In the genomic region with DNA sequence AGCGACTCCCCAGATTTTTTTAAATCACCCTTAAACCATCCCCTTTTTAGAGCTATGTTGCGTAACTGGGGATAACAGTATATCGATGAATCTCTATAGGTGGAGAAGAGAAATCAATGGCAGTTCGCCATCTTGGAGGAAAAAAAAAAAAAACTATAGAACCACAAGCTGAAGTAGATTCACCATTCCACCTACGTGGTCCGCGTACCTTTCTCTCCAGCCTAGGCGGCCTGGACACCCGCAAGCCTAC, we compare ENCODE assay signal across 8 mouse cellular contexts. TPM values are rescaled to one million over a fixed set of nuclear protein-coding genes. Genes with fewer than 3 reads are reported as not detected.
A peak's percentile ranks its signal among the peaks of the same experiment; 100 is the strongest.
DNase-seq lines count a peak whose midpoint lies in the region; ATAC-seq lines count a peak whose summit lies in the region.

No protein-coding gene starts in this region.

- H3K9ac ChIP-seq in lung, embryonic 15.5 days = peak overlapping the region; percentile 71
- H3K9ac ChIP-seq in intestine, embryonic 14.5 days (ENCODE audit: low read length) = peak overlapping the region; percentile 83
- peak overlapping the region; percentile 99 for H3K9ac ChIP-seq in neural tube, embryonic 15.5 days (replicated peaks)

- H3K4me2 ChIP-seq in lung, embryonic 15.5 days = peak overlapping the region; percentile 89
- H3K4me2 ChIP-seq in intestine, embryonic 14.5 days (ENCODE audit: low read length) = peak overlapping the region; percentile 67
- peak overlapping the region; percentile 71 for H3K4me2 ChIP-seq in neural tube, embryonic 15.5 days

- H3K4me3 ChIP-seq in lung, embryonic 15.5 days = peak overlapping the region; percentile 86
- H3K4me3 ChIP-seq in intestine, embryonic 14.5 days (ENCODE audit: low read depth, low read length) = peak overlapping the region; percentile 67
- H3K4me3 ChIP-seq in neural tube, embryonic 15.5 days (replicated peaks) = peak overlapping the region; percentile 99

- peak overlapping the region; percentile 91 for H3K27ac ChIP-seq in lung, embryonic 15.5 days
- peak overlapping the region; percentile 88 for H3K27ac ChIP-seq in intestine, embryonic 14.5 days (ENCODE audit: low read depth)
- H3K27ac ChIP-seq in neural tube, embryonic 15.5 days (replicated peaks) = peak overlapping the region; percentile 100

- H3K27me3 ChIP-seq in lung, embryonic 15.5 days = no peaks in the 10 kb centered on the region
- H3K27me3 ChIP-seq in intestine, embryonic 14.5 days (replicated peaks; ENCODE audit: control insufficient read depth, insufficient read depth, low read length) = no peaks in the 10 kb centered on the region
- H3K27me3 ChIP-seq in neural tube, embryonic 15.5 days (replicated peaks) = no peaks in the 10 kb centered on the region

- peaks cover 16% of the 10 kb centered on the region for H3K36me3 ChIP-seq in lung, embryonic 15.5 days
- peaks cover 27% of the 10 kb centered on the region for H3K36me3 ChIP-seq in intestine, embryonic 14.5 days (ENCODE audit: control insufficient read depth, insufficient read depth, low read length)
- peaks cover 19% of the 10 kb centered on the region for H3K36me3 ChIP-seq in neural tube, embryonic 15.5 days

- H3K9me3 ChIP-seq in lung, embryonic 15.5 days = no peaks in the 10 kb centered on the region
- 0 out of 2 replicates have a peak, but pooled peaks cover 2% of the 10 kb centered on the region for H3K9me3 ChIP-seq in intestine, embryonic 14.5 days (ENCODE audit: control insufficient read depth, low read length)
- H3K9me3 ChIP-seq in neural tube, embryonic 15.5 days (replicated peaks) = no peaks in the 10 kb centered on the region

- ATAC-seq in lung, embryonic 15.5 days (ENCODE audit: borderline replicate concordance, extremely low read depth, low FRiP score, low TSS enrichment) = no peak
- no peak for ATAC-seq in intestine, embryonic 14.5 days (replicated peaks; ENCODE audit: low FRiP score, low TSS enrichment, low read depth)
- peak; percentile 0; the same call in 1 of the 2 replicates for ATAC-seq in neural tube, embryonic 15.5 days (ENCODE audit: low FRiP score)

- intact Hi-C loops in left cerebral cortex, postnatal 14 days (cut with DNase I) = loop anchor here (2.0 to 10.0 kb wide), 4 partner anchors 66 to 648 kb away; no protein-coding TSS in a partner anchor

- H3K4me1 ChIP-seq in lung, embryonic 15.5 days = peaks cover 12% of the 10 kb centered on the region
- peaks cover 10% of the 10 kb centered on the region for H3K4me1 ChIP-seq in intestine, embryonic 14.5 days (replicated peaks; ENCODE audit: control insufficient read depth, insufficient read depth, low read length)
- peaks cover 21% of the 10 kb centered on the region for H3K4me1 ChIP-seq in neural tube, embryonic 15.5 days

- no peak for DNase-seq in lung, postnatal 4 days
- DNase-seq in embryo, embryonic 10.5 days (ENCODE audit: low spot score) = peak; percentile 72
- no peak for DNase-seq in intestine, embryonic 14.5 days (ENCODE audit: low spot score)
- no peak for DNase-seq in left cerebral cortex, postnatal 14 days (ENCODE audit: low spot score in 2 of 2)
- no peak for DNase-seq in layer of hippocampus, postnatal 36 days
- DNase-seq in right cerebral cortex, adult 18-20 months = no peak

- WGBS in lung, embryonic 15.5 days = 4% methylated on average over 9 of the region's 9 CpGs
- WGBS in intestine, embryonic 14.5 days = under 1% methylated on average over 9 of the region's 9 CpGs
- under 1% methylated on average over 9 of the region's 9 CpGs for WGBS in neural tube, embryonic 15.5 days

RNA-seq across cellular contexts. Expression of gene Pfn2, which starts 1.3 kb away (rescaled TPM):
- polyA plus RNA-seq in lung, embryonic 15.5 days (2015; fragmentation: Nextera tagmentation; extraction: Ambion mirVana) = 94.7 and 95.4 TPM in 2 replicates
- 112 and 124 TPM in 2 replicates for polyA plus RNA-seq in intestine, embryonic 14.5 days (2014; fragmentation: Nextera tagmentation; extraction: Ambion mirVana)
- polyA plus RNA-seq in neural tube, embryonic 15.5 days (2015; fragmentation: Nextera tagmentation; extraction: Ambion mirVana) = 636 and 740 TPM in 2 replicates
- 100 to 1,000 TPM; 537 to 550 TPM for total RNA-seq in left cerebral cortex, postnatal 14 days (2021)
- 100 to 1,000 TPM; 529 to 554 TPM for total RNA-seq in layer of hippocampus, postnatal 36 days (2021)
